Mouse (Mus musculus) forebrain, embryonic 16.5 days (tissue): Measurements from ENCODE around the gene Cep55. TPM values are rescaled to one million over a fixed set of nuclear protein-coding genes. Genes with fewer than 3 reads are reported as not detected.

Experiments used
- ATAC-seq: fragments of 200-750 bp; cut with Nextera tagmentation; 2 replicates; pipeline ENCODE4 v1.8.0; 2017; ENCODE audit warnings: mild to moderate bottlenecking, moderate library complexity
- H3K27ac ChIP-seq: fragments of 300-500 bp; sonication (generic); 2 replicates; pipeline ENCODE4 v1.5.1; 2014; ENCODE audit warnings: low read length, control low read depth
- H3K27me3 ChIP-seq: fragments of 300-500 bp; sonication (generic); replicated peaks from 2 replicates; pipeline ENCODE4 v1.6.1; 2014; ENCODE audit warnings: low read length; ENCODE audit not compliant: control insufficient read depth, insufficient read depth
- H3K36me3 ChIP-seq: fragments of 300-500 bp; sonication (generic); 2 replicates; pipeline ENCODE4 v1.6.1; 2014; ENCODE audit not compliant: control insufficient read depth, insufficient read depth
- H3K4me1 ChIP-seq: fragments of 300-500 bp; sonication (generic); replicated peaks from 2 replicates; pipeline ENCODE4 v1.6.1; 2014; ENCODE audit warnings: low read length; ENCODE audit not compliant: control insufficient read depth, insufficient read depth
- H3K4me2 ChIP-seq: fragments of 300-500 bp; sonication (generic); 2 replicates; pipeline ENCODE4 v1.6.1; 2014; ENCODE audit warnings: mild to moderate bottlenecking, low read length, control low read depth
- H3K4me3 ChIP-seq: fragments of 300-500 bp; sonication (generic); replicated peaks from 2 replicates; pipeline ENCODE4 v1.5.1; 2014; ENCODE audit warnings: mild to moderate bottlenecking, low read length, control low read depth
- H3K9ac ChIP-seq: fragments of 300-500 bp; sonication (generic); replicated peaks from 2 replicates; pipeline ENCODE4 v1.6.1; 2014; ENCODE audit warnings: low read depth, low read length, control low read depth
- H3K9me3 ChIP-seq: fragments of 300-500 bp; sonication (generic); 2 replicates; pipeline ENCODE4 v1.6.1; 2016; ENCODE audit warnings: low read length; ENCODE audit not compliant: control insufficient read depth
- WGBS: fragments of 180-500 bp; shearing (Covaris S2); extraction: QIAGEN DNeasy Blood & Tissue Kit; methylation state at CpG from one replicate; pipeline ENCODE4 v1.1.7; 2014; 5-methylcytosine and 5-hydroxymethylcytosine counted together
- polyA plus RNA-seq: library from polyadenylated mRNA; unstranded; fragments of >200 nt; fragmentation: Nextera tagmentation; extraction: Ambion mirVana; gene quantifications from 2 replicates; pipeline ENCODE4 v1.2.1, GENCODE M21; 2015

Gene Cep55
- polyA plus RNA-seq, 1 experiment from 2014 or later: 12.2 TPM

- 86% methylated on average over 5 of the region's 5 CpGs for WGBS
- Histone ChIP-seq H3K4me3 (no peak overlapping the region), H3K27me3 (no peaks in the 10 kb centered on the region), H3K4me2 (no peak overlapping the region), H3K4me1 (no peaks in the 10 kb centered on the region), H3K36me3 (no peaks in the 10 kb centered on the region), H3K27ac (no peak overlapping the region), H3K9ac (no peak overlapping the region), H3K9me3 (no peaks in the 10 kb centered on the region)
- ATAC-seq: no peak
Observed at GRCm38 (mm10) chr19:38082931-38083525, 28.2 kb downstream of the Cep55 start.

GRCm38 (mm10) chr19:38085841-38086240, 31.0 kb downstream of the Cep55 start:
- Histone ChIP-seq H3K9me3 (no peaks in the 10 kb centered on the region), H3K27me3 (no peaks in the 10 kb centered on the region), H3K27ac (no peak overlapping the region), H3K4me1 (no peaks in the 10 kb centered on the region), H3K36me3 (no peaks in the 10 kb centered on the region), H3K4me2 (no peak overlapping the region), H3K4me3 (no peak overlapping the region), H3K9ac (no peak overlapping the region)
- WGBS: 89% methylated on average over 4 of the region's 4 CpGs
- ATAC-seq: no peak

GRCm38 (mm10) chr19:38086948-38087551, 32.2 kb downstream of the Cep55 start:
- Histone ChIP-seq H3K4me1 (no peaks in the 10 kb centered on the region), H3K9me3 (no peaks in the 10 kb centered on the region), H3K4me3 (no peak overlapping the region), H3K27ac (no peak overlapping the region), H3K4me2 (no peak overlapping the region), H3K27me3 (no peaks in the 10 kb centered on the region), H3K36me3 (no peaks in the 10 kb centered on the region), H3K9ac (no peak overlapping the region)
- 53% methylated on average over 11 of the region's 11 CpGs for WGBS
- ATAC-seq: peak; percentile 67; the same call in 1 of the 2 replicates

GRCm38 (mm10) chr19:38089358-38089757, 34.5 kb downstream of the Cep55 start:
- Histone ChIP-seq H3K36me3 (no peaks in the 10 kb centered on the region), H3K9me3 (no peaks in the 10 kb centered on the region), H3K4me1 (no peaks in the 10 kb centered on the region), H3K9ac (no peak overlapping the region), H3K27ac (no peak overlapping the region), H3K27me3 (no peaks in the 10 kb centered on the region), H3K4me2 (no peak overlapping the region), H3K4me3 (no peak overlapping the region)
- WGBS: 80% methylated on average over 8 of the region's 8 CpGs
- no peak for ATAC-seq

GRCm38 (mm10) chr19:38091512-38091985, 36.7 kb downstream of the Cep55 start:
- Histone ChIP-seq H3K4me1 (no peaks in the 10 kb centered on the region), H3K27me3 (peaks cover 11% of the 10 kb centered on the region), H3K9me3 (no peaks in the 10 kb centered on the region), H3K9ac (no peak overlapping the region), H3K36me3 (no peaks in the 10 kb centered on the region), H3K27ac (no peak overlapping the region), H3K4me3 (no peak overlapping the region), H3K4me2 (no peak overlapping the region)
- no peak for ATAC-seq
- WGBS: 59% methylated on average over 4 of the region's 4 CpGs

GRCm38 (mm10) chr19:38096231-38096630, 41.4 kb downstream of the Cep55 start:
- no peak for ATAC-seq
- no peaks in the 10 kb centered on the region for H3K9me3 ChIP-seq
- H3K36me3 ChIP-seq: no peaks in the 10 kb centered on the region
- no peak overlapping the region for H3K4me2 ChIP-seq
- H3K4me3 ChIP-seq: no peak overlapping the region
- H3K4me1 ChIP-seq: peaks cover 9% of the 10 kb centered on the region
- H3K27me3 ChIP-seq: peaks cover 36% of the 10 kb centered on the region
- no peak overlapping the region for H3K27ac ChIP-seq
- no peak overlapping the region for H3K9ac ChIP-seq
- WGBS: 8% methylated on average over 4 of the region's 4 CpGs

- Histone ChIP-seq H3K9me3 (no peaks in the 10 kb centered on the region), H3K4me2 (peak within 1 kb of the TSS; percentile 49), H3K36me3 (no peaks in the 10 kb centered on the region), H3K4me1 (peaks cover 9% of the 10 kb centered on the region), H3K27ac (no peak within 1 kb of the TSS), H3K27me3 (peaks cover 36% of the 10 kb centered on the region), H3K9ac (no peak within 1 kb of the TSS), H3K4me3 (peak within 1 kb of the TSS; percentile 34)
- 0% methylated on average over 70 of the region's 77 CpGs for WGBS
- ATAC-seq: peak; percentile 26
Observed at GRCm38 (mm10) chr19:38096858-38097758, 42.3 kb downstream of the Cep55 start, which contains the start of gene Ffar4. Ffar4 (plus strand) TSS chr19:38097071.

GRCm38 (mm10) chr19:38107871-38108270, 53.1 kb downstream of the Cep55 start:
- Histone ChIP-seq H3K27ac (no peak overlapping the region), H3K9me3 (no peaks in the 10 kb centered on the region), H3K4me2 (no peak overlapping the region), H3K9ac (no peak overlapping the region), H3K36me3 (no peaks in the 10 kb centered on the region), H3K27me3 (no peaks in the 10 kb centered on the region), H3K4me1 (no peaks in the 10 kb centered on the region), H3K4me3 (no peak overlapping the region)
- no peak for ATAC-seq
- WGBS: 95% methylated on average over 4 of the region's 4 CpGs
